Mouse (Mus musculus) forebrain, embryonic 14.5 days (tissue): ENCODE measurements around the gene Car7. TPM values are rescaled to one million over a fixed set of nuclear protein-coding genes. Genes with fewer than 3 reads are reported as not detected.
A peak's percentile ranks its signal among the peaks of the same experiment; 100 is the strongest.

Source experiments
- ATAC-seq: fragments of 200-750 bp; cut with Nextera tagmentation; 2 replicates; pipeline ENCODE4 v1.8.0; 2017; ENCODE audit warnings: mild to moderate bottlenecking, moderate library complexity
- DNase-seq: peaks from one replicate; pipeline ENCODE4 v3.0.0-alpha.2; 2015; ENCODE audit warnings: low spot score
- H3K27ac ChIP-seq: fragments of 300-500 bp; sonication (generic); 2 replicates; pipeline ENCODE4 v1.5.1; 2014; ENCODE audit warnings: low read depth, mild to moderate bottlenecking, control low read depth, low read length, moderate library complexity
- H3K27me3 ChIP-seq: fragments of 300-500 bp; sonication (generic); replicated peaks from 2 replicates; pipeline ENCODE4 v1.6.1; 2014; ENCODE audit warnings: low read length, control low read depth, mixed read lengths; ENCODE audit not compliant: control insufficient read depth, insufficient read depth
- H3K36me3 ChIP-seq: fragments of 300-500 bp; sonication (generic); 2 replicates; pipeline ENCODE4 v1.6.1; 2014; ENCODE audit warnings: low read length, control low read depth; ENCODE audit not compliant: control insufficient read depth, insufficient read depth
- H3K4me1 ChIP-seq: fragments of 300-500 bp; sonication (generic); 2 replicates; pipeline ENCODE4 v1.6.1; 2014; ENCODE audit warnings: antibody characterized with exemption, low read length, control low read depth; ENCODE audit not compliant: control insufficient read depth, insufficient read depth
- H3K4me2 ChIP-seq: fragments of 300-500 bp; sonication (generic); 2 replicates; pipeline ENCODE4 v1.6.1; 2014; ENCODE audit warnings: mild to moderate bottlenecking, control low read depth, low read length
- H3K4me3 ChIP-seq: fragments of 300-500 bp; sonication (generic); 2 replicates; pipeline ENCODE4 v1.5.1; 2014; ENCODE audit warnings: low read depth, low read length, control low read depth
- H3K9ac ChIP-seq: fragments of 300-500 bp; sonication (generic); 2 replicates; pipeline ENCODE4 v1.6.1; 2014; ENCODE audit warnings: mild to moderate bottlenecking, low read length, control low read depth, moderate library complexity
- H3K9me3 ChIP-seq: fragments of 300-500 bp; sonication (generic); replicated peaks from 2 replicates; pipeline ENCODE4 v1.6.1; 2016; ENCODE audit warnings: low read length, control low read depth, mixed read lengths; ENCODE audit not compliant: control insufficient read depth
- WGBS: fragments of 180-500 bp; shearing (Covaris S2); extraction: QIAGEN DNeasy Blood & Tissue Kit; methylation state at CpG from one replicate; pipeline ENCODE4 v1.1.7; 2014; 5-methylcytosine and 5-hydroxymethylcytosine counted together
- polyA plus RNA-seq: library from polyadenylated mRNA; unstranded; fragments of >200 nt; fragmentation: Nextera tagmentation; extraction: Ambion mirVana; gene quantifications from 2 replicates; pipeline ENCODE4 v1.2.1, GENCODE M21; 2014

Car7 gene
- polyA plus RNA-seq, 1 experiment from 2014 or later: 1.1 TPM

DNA sequence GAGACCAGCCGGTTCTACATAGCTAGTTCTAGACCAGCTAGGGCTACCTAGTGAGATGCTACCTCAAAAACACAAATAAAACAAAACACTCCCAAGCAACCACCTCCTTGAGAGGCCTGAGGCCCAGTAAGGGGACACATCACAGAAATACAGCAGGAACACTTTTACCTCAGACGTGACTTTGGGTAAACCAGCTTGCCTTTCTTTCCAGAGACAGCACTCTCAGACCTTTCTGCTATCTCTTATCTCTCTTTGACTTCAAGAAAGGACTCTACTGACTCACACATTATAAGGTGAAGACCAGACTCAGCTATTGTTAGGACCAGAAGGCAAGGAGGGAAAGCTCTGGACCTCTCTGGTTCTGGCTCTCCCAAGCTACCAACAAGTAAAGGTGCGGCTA, 55.8 kb downstream of the Car7 start:
- Histone ChIP-seq H3K36me3 (peaks cover 19% of the 10 kb centered on the region), H3K27ac (no peak overlapping the region), H3K9ac (no peak overlapping the region), H3K4me1 (peaks cover 9% of the 10 kb centered on the region), H3K27me3 (no peaks in the 10 kb centered on the region), H3K4me3 (no peak overlapping the region), H3K4me2 (no peak overlapping the region), H3K9me3 (no peaks in the 10 kb centered on the region)
- no peak for ATAC-seq
- no peak for DNase-seq
- 95% methylated on average over 3 of the region's 3 CpGs for WGBS

DNA sequence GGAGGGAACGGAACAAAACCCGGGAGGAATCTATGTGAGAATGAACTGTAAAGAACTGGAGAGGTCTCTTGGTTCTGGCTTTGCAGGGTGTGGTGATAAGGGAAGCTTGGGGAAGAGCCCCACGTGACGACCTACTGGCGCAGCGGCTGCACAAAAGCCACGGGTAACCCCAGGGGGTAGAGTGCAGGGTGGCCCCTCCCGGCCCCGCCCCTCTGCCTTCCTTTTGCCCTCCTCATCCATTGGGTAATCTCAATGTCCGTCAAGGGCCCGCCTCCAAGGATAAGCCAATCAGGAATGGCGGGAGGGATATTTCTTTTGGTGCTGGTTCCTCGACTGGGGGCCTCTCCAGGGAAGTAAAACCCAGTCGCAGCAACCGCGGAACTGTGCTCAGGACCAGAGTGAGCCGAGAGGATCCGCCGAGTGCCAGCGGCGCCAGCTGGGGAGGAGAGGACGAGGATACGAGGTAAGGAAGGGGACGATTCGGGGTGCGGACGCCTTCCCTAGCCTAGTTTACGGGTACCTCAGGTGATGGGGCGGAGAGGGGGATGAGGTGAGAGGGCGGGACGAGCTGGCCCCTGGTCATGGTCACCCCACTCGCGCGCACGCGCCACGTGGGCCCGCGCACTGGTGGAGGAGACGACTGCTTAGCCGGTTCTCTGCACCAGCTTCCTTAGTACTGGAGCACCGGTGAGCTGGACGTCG, 56.8 kb downstream of the Car7 start, which contains the start of gene Pdp2:
Pdp2 (plus strand) TSS at position 319 of the 702 bp plus-strand sequence.
- Histone ChIP-seq H3K27ac (peak within 1 kb of the TSS; percentile 79), H3K4me2 (peak within 1 kb of the TSS; percentile 79), H3K36me3 (peaks cover 28% of the 10 kb centered on the region), H3K27me3 (no peaks in the 10 kb centered on the region), H3K4me3 (peak within 1 kb of the TSS; percentile 73), H3K9me3 (no peaks in the 10 kb centered on the region), H3K9ac (peak within 1 kb of the TSS; percentile 76), H3K4me1 (peaks cover 9% of the 10 kb centered on the region)
- peak; percentile 99 for ATAC-seq
- under 1% methylated on average over 44 of the region's 44 CpGs for WGBS
- peak; percentile 96 for DNase-seq

DNA sequence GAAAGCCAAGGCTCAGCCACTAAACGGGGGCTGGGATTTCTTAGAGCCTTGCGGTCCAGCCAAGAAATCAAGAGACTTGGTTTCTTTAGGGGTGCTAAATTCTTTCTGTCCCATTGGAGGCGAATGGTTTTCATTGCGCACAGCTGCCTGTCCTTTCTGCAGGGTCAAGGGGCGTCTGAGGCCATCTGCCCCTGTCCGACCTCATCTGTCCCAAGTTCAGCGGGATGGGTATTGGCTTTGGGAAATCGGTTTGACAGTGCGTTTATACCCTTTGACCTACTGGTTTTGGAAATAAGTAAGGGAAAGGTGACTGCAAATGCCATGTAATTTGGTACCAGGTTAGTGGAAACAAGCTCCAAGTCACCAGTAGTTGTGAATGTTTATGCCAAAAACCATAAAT, 57.4 kb downstream of the Car7 start:
- H3K9ac ChIP-seq: peak overlapping the region; percentile 76
- DNase-seq: no peak
- 6% methylated on average over 9 of the region's 9 CpGs for WGBS
- H3K4me2 ChIP-seq: peak overlapping the region; percentile 79
- peak overlapping the region; percentile 73 for H3K4me3 ChIP-seq
- peaks cover 9% of the 10 kb centered on the region for H3K4me1 ChIP-seq
- H3K27me3 ChIP-seq: no peaks in the 10 kb centered on the region
- 0 out of 2 replicates have a peak overlapping the region, but pooled peaks have one; percentile 79 for H3K27ac ChIP-seq
- H3K36me3 ChIP-seq: peaks cover 31% of the 10 kb centered on the region
- no peak for ATAC-seq
- H3K9me3 ChIP-seq: no peaks in the 10 kb centered on the region

DNA sequence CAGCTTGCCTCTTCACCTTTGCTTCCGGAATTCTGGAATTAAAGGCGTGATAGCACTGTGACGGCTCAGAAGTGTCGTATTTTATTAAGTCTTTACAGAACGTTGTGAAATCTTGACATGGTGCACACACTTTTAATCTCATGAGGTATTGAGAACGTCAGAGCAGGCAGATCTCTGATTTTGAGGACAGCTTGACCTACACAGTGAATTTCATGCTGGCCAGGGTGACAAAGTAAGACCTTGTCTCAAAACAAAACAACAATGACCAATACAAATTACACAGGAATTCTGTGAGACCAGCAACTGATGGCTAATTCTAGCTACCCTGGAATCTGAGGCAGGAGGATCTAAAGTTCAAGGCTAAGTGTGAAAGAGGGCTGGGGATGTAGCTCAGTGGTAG, 58.1 kb downstream of the Car7 start:
- Histone ChIP-seq H3K27me3 (no peaks in the 10 kb centered on the region), H3K4me1 (peaks cover 9% of the 10 kb centered on the region), H3K4me2 (no peak overlapping the region), H3K9ac (no peak overlapping the region), H3K27ac (no peak overlapping the region), H3K9me3 (no peaks in the 10 kb centered on the region), H3K36me3 (peaks cover 31% of the 10 kb centered on the region), H3K4me3 (no peak overlapping the region)
- 79% methylated on average over 6 of the region's 6 CpGs for whole genome bisulfite sequencing
- ATAC-seq: no peak
- DNase-seq: no peak

DNA sequence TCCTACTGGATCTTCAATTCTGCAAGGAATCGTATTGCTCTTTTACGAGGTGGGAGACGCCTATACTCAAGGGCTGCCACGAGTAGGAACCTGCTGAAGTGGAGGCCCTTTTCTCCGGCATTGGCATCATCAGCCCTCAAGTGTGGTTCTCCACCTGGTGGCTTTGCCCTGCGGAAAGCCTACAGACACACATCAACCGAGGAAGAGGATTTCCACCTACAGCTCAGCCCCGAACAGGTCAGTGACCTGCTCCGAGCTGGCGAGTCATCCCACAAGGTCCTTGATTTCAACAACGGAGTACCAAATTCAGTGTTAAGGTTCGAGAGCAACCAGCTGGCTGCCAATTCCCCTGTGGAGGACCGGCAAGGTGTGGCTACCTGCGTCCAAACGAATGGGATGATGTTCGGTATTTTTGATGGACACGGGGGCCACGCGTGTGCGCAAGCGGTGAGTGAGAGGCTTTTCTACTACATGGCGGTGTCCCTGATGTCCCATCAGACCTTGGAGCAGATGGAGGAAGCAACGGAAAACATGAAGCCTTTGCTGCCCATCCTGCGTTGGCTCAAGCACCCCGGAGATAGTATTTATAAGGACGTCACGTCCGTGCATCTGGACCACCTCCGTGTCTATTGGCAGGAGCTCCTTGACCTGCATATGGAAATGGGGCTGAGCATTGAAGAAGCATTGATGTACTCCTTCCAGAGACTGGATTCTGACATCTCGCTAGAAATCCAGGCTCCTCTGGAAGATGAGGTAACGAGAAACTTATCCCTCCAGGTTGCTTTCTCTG, 59.2 kb downstream of the Car7 start:
- WGBS: 95% methylated on average over 31 of the region's 31 CpGs
- ATAC-seq (no peak), DNase-seq (no peak)
- Histone ChIP-seq H3K27ac (no peak overlapping the region), H3K27me3 (no peaks in the 10 kb centered on the region), H3K9me3 (no peaks in the 10 kb centered on the region), H3K36me3 (peaks cover 31% of the 10 kb centered on the region), H3K4me2 (no peak overlapping the region), H3K9ac (no peak overlapping the region), H3K4me1 (peaks cover 9% of the 10 kb centered on the region), H3K4me3 (no peak overlapping the region)

DNA sequence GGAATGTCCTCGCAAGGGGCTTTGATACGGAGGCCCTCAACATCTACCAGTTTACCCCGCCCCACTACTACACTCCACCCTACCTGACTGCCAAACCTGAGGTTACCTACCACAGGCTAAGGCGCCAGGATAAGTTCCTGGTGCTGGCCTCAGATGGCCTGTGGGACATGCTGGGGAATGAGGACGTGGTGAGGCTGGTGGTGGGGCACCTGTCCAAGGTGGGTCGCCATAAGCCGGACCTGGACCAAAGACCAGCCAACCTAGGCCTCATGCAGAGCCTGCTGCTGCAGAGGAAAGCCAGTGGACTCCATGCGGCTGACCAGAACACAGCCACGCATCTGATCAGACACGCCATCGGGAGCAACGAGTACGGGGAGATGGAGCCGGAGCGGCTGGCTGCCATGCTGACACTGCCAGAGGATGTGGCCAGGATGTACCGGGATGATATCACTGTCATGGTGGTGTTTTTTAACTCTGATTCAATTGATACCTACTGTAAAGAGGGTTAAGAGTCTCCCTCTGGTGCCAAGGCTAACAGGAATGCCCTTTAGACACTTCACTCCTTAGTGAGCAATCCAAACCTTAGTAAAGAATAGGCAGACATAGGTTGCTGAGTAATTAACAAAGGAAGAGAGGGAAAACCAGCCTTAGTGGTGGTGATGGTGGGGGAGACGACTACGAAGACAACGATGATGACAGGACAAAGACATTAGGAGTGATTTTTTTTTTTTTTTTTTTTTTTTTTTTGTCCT, 60.3 kb downstream of the Car7 start:
- no peak overlapping the region for H3K4me3 ChIP-seq

DNA sequence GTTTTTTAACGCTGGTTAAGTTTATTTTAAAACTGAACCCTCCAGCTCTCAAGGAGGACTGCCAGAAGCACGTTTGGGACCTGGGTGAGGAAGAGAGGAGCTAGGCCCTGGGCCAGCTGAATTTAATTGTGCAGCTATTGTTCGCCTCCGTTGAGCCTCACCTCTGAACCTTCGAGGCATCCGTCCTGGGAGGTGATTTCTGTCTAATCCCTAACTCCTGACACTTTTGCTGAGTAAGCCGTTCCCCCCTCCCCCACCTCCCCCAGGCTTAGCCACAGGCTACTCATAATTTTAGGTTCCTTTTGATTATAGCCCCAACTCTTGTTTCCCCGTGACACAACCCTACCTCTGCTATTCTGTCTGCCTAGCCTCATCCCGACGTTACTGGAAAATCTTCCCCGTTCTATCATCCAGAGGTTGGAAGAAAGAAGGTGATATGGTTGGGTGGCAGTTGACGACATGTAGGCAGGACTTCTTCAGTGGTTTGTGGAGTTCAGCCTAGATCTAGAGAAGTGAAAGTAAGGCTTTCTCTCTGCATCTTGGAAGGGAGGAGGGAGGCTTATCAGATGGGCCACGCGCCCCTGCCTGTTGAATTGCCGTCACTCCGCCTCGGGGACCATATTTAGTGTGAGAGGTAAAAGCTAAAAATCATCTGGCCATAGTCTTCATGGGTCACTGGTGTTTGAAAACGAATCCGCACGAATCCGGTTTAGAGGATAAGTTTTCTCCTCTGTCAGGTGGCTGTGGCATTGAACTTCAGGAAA, 61.5 kb downstream of the Car7 start:
- Histone ChIP-seq H3K9me3 (no peaks in the 10 kb centered on the region), H3K27me3 (no peaks in the 10 kb centered on the region), H3K4me2 (no peak overlapping the region), H3K4me3 (no peak overlapping the region), H3K4me1 (peaks cover 9% of the 10 kb centered on the region), H3K27ac (no peak overlapping the region), H3K9ac (no peak overlapping the region), H3K36me3 (peaks cover 31% of the 10 kb centered on the region)
- no peak for DNase-seq
- no peak for ATAC-seq
- 83% methylated on average over 21 of the region's 21 CpGs for WGBS

More for the DNA sequence above, 60.3 kb downstream of the Car7 start:
- ATAC-seq (no peak), DNase-seq (no peak)
- H3K36me3 ChIP-seq: peaks cover 31% of the 10 kb centered on the region
- no peak overlapping the region for H3K4me2 ChIP-seq
- no peaks in the 10 kb centered on the region for H3K9me3 ChIP-seq
- no peak overlapping the region for H3K27ac ChIP-seq
- peaks cover 9% of the 10 kb centered on the region for H3K4me1 ChIP-seq
- H3K27me3 ChIP-seq: no peaks in the 10 kb centered on the region
- 94% methylated on average over 19 of the region's 19 CpGs for WGBS
- no peak overlapping the region for H3K9ac ChIP-seq

DNA sequence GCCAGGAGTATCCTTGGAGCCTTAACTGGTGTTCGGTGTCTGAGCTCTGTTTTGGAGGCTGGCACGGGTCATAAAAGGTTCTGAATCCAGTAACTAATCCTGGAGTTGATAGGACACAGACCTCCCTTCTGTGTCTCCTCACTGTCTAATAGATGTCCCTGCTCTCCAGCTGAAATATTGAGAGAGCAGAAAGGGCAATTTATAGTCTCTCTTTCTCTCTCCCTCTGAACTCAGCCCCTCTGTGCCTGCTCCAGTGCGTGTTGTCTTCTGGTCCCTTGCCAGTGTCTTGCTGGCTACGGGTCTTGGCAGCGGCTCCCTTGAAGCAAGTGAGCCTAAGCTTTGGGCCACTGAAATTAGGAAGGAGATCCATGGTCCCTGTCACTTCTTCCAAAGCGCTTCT, 63.2 kb downstream of the Car7 start:
- no peak for DNase-seq
- H3K4me1 ChIP-seq: no peaks in the 10 kb centered on the region
- no peaks in the 10 kb centered on the region for H3K9me3 ChIP-seq
- no peak overlapping the region for H3K9ac ChIP-seq
- ATAC-seq: no peak
- WGBS: 80% methylated on average over 6 of the region's 6 CpGs
- H3K4me3 ChIP-seq: no peak overlapping the region
- H3K27ac ChIP-seq: no peak overlapping the region
- no peak overlapping the region for H3K4me2 ChIP-seq
- H3K27me3 ChIP-seq: no peaks in the 10 kb centered on the region
- peaks cover 31% of the 10 kb centered on the region for H3K36me3 ChIP-seq
